Mouse (Mus musculus): Measurements from ENCODE around the gene Gm45717. TPM values are rescaled to one million over a fixed set of nuclear protein-coding genes. Genes with fewer than 3 reads are reported as not detected.
A peak's percentile ranks its signal among the peaks of the same experiment; 100 is the strongest.

Gm45717 gene
- total RNA-seq, 1 experiment from 2014 or later, result not detected

DNA sequence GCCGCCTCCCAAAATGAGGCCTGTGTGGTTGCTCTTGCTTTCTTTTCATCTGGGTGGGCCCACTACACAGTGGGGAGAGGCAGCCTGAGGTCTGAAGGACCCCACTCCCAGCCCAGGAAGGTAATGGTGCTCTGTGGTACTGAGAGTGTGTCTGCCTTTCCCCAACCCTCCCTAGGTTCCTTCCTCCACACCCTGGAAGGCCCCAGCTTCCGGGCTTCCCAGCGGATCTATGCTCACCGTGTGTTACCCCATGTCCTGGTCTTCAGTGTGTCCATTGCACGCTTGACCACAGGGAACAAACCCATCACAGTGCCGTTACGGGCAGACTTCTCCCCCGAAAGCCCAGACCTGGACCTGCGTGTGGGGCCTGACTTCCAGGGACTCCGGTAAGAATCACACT lies 12.9 kb downstream of the Gm45717 start:
- no peak for DNase-seq

- DNase-seq, result no peak
These were observed 13.4 kb downstream of the Gm45717 start for GRCm38 (mm10) chr7:140942341-140942740.

GRCm38 (mm10) chr7:140941222-140942051 lies 14.3 kb downstream of the Gm45717 start, which contains the start of gene Pgghg:
Gene Pgghg, plus strand, starts transcription at chr7:140941391.
- peak; percentile 86 for DNase-seq

GRCm38 (mm10) chr7:140939669-140940171 lies 16.0 kb downstream of the Gm45717 start:
- no peak for DNase-seq

DNA sequence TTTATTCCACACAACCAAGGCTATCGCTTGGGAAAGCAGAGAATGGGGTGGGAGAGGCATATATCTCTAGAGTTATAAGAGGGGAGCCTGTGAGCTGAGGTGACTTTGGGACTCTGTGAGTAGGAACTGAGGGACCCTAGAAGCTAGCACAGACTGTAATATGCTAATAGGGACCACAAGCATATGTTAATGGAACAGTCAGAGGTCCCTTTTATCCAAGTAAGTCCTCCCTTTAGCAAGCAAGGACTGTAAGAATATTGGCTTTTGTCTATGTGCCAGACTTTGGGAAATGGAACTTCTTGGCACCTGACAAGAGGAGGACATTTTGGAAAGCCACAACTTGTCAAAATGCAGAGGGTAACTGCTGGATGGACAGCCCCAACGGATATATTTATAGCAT lies 16.8 kb downstream of the Gm45717 start:
- no peak for DNase-seq

GRCm38 (mm10) chr7:140938436-140938835 lies 17.3 kb downstream of the Gm45717 start:
- DNase-seq, result no peak

GRCm38 (mm10) chr7:140927181-140927580 lies 28.6 kb downstream of the Gm45717 start:
- DNase-seq, result no peak

GRCm38 (mm10) chr7:140923070-140923775 lies 32.5 kb downstream of the Gm45717 start:
- DNase-seq, result no peak

- peak; percentile 73 for DNase-seq
These were observed 33.2 kb downstream of the Gm45717 start for GRCm38 (mm10) chr7:140922398-140923069.

GRCm38 (mm10) chr7:140921225-140921975 lies 34.3 kb downstream of the Gm45717 start:
- no peak for DNase-seq

DNA sequence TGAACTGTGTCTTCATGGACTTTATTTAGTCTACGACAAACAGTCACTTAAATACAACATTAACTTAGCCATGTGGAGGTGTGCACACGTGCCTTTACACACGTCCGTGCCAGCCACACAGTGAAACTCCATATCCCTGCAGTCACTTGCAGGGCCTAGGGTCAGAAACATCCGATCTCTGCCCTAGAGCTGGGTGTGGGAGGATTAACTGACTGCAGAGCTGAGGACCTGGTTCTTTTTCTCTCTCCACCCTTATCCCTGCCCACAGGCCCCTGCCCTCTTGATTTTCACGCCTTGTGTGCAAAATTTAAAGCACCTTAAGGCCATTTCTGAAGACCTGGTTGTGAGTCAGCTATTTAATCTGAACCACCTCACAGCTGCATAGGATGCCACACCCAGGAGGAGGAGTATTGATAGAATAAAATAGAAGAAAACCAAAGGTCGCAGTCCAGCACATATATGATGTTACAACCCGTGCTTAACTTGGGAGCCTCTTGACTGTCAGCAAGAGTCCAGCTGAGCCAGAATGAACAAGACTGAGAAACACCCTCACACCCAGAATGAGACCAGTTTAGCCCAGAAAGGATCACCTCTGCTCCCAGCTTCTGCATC lies 35.2 kb downstream of the Gm45717 start, which contains the start of gene Nlrp6:
Nlrp6 (plus strand) TSS at position 485 of the 612 bp plus-strand sequence.
- no peak for DNase-seq

GRCm38 (mm10) chr7:140919911-140920310 lies 35.8 kb downstream of the Gm45717 start:
- DNase-seq, result no peak

GRCm38 (mm10) chr7:140914031-140914690 lies 41.6 kb downstream of the Gm45717 start:
- no peak for DNase-seq

DNA sequence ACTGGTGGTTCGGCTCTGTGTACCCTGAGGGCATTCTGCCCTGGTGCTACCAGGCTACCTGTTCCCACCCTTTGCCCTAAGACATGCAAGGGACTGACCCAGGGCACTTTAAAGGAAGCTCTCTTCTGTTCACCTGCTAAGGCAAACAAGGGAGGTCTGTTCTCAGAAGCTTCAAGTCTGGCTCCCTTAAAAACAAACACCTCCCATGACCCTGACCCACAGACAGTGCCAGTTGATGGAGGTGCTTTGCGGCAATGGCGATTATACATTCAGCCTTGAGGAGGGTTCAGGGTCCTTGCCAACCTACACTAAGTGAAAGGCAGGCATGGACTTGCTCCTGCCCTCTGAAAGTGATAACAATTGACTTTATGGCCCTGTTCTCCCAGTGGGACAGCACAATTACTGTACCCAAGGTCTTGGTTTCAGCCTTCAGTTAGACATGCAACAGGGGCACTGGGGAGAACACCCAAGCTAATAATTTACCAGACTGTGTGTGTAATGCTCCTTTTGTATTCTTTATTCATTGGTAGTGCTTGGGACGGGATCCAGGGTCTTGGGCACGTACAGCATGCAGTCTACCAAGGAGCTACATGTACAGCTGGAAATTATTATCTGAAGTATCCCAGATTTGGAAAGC lies 42.8 kb downstream of the Gm45717 start:
- no peak for DNase-seq

GRCm38 (mm10) chr7:140912293-140912692 lies 43.4 kb downstream of the Gm45717 start:
- DNase-seq, result no peak

DNA sequence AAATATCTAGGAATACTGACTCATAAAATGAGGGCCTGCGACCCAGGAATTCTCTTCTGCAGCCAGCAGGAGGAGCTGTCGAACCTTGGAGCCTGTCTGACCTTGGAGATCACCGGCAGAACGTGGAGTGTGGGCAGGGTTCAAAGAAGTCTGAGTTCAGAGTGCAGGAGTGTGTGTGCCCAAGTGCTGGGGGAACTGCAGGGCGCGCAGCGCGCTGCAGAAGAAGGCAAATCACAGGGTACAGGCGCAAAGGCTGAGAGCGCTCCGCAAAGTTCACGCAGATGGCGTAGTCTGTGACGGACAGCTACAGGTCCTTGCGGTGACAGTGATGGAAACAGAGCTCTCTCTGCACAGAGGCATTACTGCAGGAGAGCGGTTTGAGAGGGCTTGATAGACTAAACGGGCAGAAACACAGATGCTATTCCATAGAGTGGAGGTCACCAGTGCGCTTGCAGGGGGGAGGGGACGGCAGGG lies 47.1 kb downstream of the Gm45717 start:
- peak; percentile 82 for DNase-seq

DNA sequence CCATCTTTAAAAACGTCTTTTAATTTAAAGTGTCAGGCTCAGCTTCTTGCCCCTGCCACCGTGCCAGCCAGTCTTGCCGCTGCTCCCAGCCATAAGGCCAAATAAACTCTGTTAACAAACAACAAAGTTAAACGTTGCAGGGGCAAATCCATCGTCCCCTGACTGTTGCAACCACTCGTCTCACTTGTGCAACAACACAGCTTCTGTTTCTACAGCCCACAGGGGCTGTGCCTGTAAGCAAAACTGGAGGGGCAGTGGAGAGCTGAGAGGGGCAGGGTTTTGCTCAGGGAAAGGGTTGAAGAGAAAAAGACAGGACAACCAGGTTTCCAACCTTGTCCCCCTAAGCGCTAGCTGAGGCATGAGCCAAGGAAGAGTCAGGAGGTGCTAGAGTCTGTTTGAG lies 47.6 kb downstream of the Gm45717 start:
- DNase-seq, result no peak

- no peak for DNase-seq
These were observed 48.0 kb downstream of the Gm45717 start for GRCm38 (mm10) chr7:140907697-140908096.

GRCm38 (mm10) chr7:140907131-140907530 lies 48.6 kb downstream of the Gm45717 start:
- DNase-seq, result peak; percentile 37

- DNase-seq, result no peak
These were observed 50.1 kb downstream of the Gm45717 start for GRCm38 (mm10) chr7:140905642-140906081.

All from adrenal gland, postnatal 25 days (tissue).